Comparison of ENCODE assay signal across 22 mouse cellular contexts in the genomic region with DNA sequence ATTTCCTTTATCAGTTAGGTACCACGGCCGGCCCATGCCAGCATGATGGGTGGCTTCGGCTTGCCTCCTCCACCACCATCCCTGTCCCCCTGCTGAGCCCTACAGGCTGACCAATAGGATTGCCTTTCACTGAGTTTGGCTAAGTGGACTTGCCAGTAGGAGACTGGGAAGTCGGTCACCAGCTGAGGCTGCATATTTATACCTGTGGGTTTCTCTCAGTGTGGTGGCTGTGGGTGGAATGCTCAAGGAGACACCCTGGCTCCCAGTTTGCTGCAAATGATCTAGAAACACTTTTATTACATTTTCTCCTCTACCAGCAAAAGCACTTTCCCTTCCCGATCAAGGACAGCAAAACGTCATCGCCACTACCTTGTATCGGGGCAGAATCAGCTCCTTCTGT. TPM values are rescaled to one million over a fixed set of nuclear protein-coding genes. Genes with fewer than 3 reads are reported as not detected.
A peak's percentile ranks its signal among the peaks of the same experiment; 100 is the strongest.
DNase-seq lines count a peak whose midpoint lies in the region; ATAC-seq and TF ChIP-seq lines count a peak whose summit lies in the region.
"Had no signal": no experiment of that assay in that cellular context is flagged by ENCODE, and none has a peak within 500 bp of the region (broad histone marks: within the 10 kb centered on the region; RNA-seq: fewer than 3 reads in every experiment).

No protein-coding gene starts in this region.

- TF ChIP-seq POLR2A in cortical plate, adult 2 months (IDR thresholded peaks at IDR 0.05; ENCODE audit: extremely low read depth, insufficient read depth, low read length) = no peak

- no peak for TF ChIP-seq CTCF in cortical plate, adult 2 months (IDR thresholded peaks at IDR 0.05; ENCODE audit: extremely low read depth, insufficient read depth, low read length)

- H3K4me3 ChIP-seq in cortical plate, adult 2 months (ENCODE audit: insufficient read depth, low read length) = no peak overlapping the region
- H3K4me3 ChIP-seq: embryonic facial prominence, embryonic 13.5 days; embryonic facial prominence, embryonic 15.5 days; erythroblast, embryonic 14.5 days; forebrain, embryonic 10.5 days; forebrain, embryonic 12.5 days had no signal

- H3K4me1 ChIP-seq in cortical plate, adult 2 months (ENCODE audit: control insufficient read depth, insufficient read depth, low read length) = peaks cover 7% of the 10 kb centered on the region; the same call in 1 of the 2 replicates
- H3K4me1 ChIP-seq: embryonic facial prominence, embryonic 13.5 days; forebrain, embryonic 10.5 days; forebrain, embryonic 12.5 days had no signal

- DNase-seq in frontal cortex, postnatal 14 days (ENCODE audit: low spot score in 2 of 2) = no peak
- peak; percentile 43 for DNase-seq in right cerebral cortex, adult 18-20 months
- no peak for DNase-seq in right cerebral cortex, postnatal 14 days
- peak; percentile 77 for DNase-seq in brain, adult 2 months (ENCODE audit: low read depth, low spot score)
- DNase-seq in cerebellum, postnatal 10 days = no peak
- no peak for DNase-seq in cerebellum, postnatal 14 days
- DNase-seq: adrenal gland, adult 8-10 months; adrenal gland, postnatal 25 days; cerebellum, adult 11-12 months; cerebellum, adult 2 months; cerebellum, adult 9-10 months; cerebellum, postnatal 25 days; embryo, embryonic 11 days had no signal

- H3K27ac ChIP-seq in cortical plate, adult 2 months (ENCODE audit: insufficient read depth, low read length) = peak overlapping the region; percentile 55; the same call in 1 of the 2 replicates
- H3K27ac ChIP-seq: embryonic facial prominence, embryonic 13.5 days; embryonic facial prominence, embryonic 15.5 days; forebrain, embryonic 10.5 days; forebrain, embryonic 12.5 days had no signal

- ATAC-seq in frontal cortex, adult (ENCODE audit: low TSS enrichment) = peak; percentile 96
- ATAC-seq: forebrain, embryonic 14.5 days; forebrain, embryonic 16.5 days had no signal

RNA-seq across cellular contexts. Expression of a gene that starts 15.1 kb away (rescaled TPM):
- 381 and 420 TPM in 2 replicates for polyA plus RNA-seq in cortical plate, adult 2 months (2012; rRNA removed)

RNA-seq across cellular contexts. Expression of a gene that starts 22.8 kb away (rescaled TPM):
- 31.0 and 32.7 TPM in 2 replicates for polyA plus RNA-seq in cortical plate, adult 2 months (2012; rRNA removed)

RNA-seq across cellular contexts. Expression of a gene that starts 27.3 kb away (rescaled TPM):
- 3.8 and 5.4 TPM in 2 replicates for polyA plus RNA-seq in cortical plate, adult 2 months (2012; rRNA removed)

Comparison
In these comparisons a context has a peak if more than half of its experiments do, and no peak if none do; other contexts are left out.
1. DNase-seq: peak in right cerebral cortex, adult 18-20 months (single experiment) and brain, adult 2 months (single experiment); none in frontal cortex, postnatal 14 days (0 of 2), right cerebral cortex, postnatal 14 days (single experiment), cerebellum, postnatal 10 days (0 of 2) and cerebellum, postnatal 14 days (0 of 2).